8 mouse cellular contexts compared by ENCODE assay signal in the genomic region with DNA sequence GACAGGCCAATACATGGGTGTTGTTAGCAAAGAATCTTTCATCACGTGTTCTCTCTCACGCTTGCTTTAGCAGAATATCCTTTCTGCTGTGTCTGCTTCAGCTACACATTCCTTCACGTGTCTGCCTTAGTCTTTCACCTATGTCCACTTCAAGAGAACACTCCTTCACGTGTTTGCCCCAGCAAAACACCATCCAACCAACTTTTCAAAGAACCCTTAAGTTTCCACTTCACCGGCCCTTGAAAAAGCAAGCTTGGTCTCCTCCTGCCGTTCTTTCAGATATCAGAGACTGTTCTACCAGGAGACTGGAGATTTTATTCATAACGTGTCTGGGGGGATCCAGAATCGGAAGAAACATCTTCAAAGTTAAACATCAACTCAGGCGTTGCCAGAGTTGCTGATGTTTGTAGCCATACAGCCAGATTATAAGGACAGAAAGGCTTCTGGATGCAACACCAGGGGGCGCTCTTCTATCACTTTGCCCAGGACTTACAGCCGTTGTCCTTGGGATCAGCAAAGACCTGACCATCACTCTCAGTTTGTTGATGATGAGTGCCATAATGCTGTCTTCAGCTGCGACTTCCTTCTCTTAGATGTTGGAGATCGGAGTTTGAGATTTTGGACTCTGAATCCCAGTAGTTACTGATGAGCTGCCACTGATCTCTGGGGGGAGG. TPM values are rescaled to one million over a fixed set of nuclear protein-coding genes. Genes with fewer than 3 reads are reported as not detected.
DNase-seq lines count a peak whose midpoint lies in the region; ATAC-seq and TF ChIP-seq lines count a peak whose summit lies in the region.

No protein-coding gene starts in this region.

- H3K27ac ChIP-seq in intestine, embryonic 14.5 days (ENCODE audit: low read depth): no peak overlapping the region
- H3K27ac ChIP-seq in intestine, embryonic 15.5 days: no peak overlapping the region
- H3K27ac ChIP-seq in limb, embryonic 14.5 days (replicated peaks; ENCODE audit: low read depth, low read length): no peak overlapping the region

- H3K27me3 ChIP-seq in intestine, embryonic 14.5 days (replicated peaks; ENCODE audit: control insufficient read depth, insufficient read depth, low read length): 0 out of 2 replicates have a peak, but pooled peaks cover 2% of the 10 kb centered on the region
- peaks cover 22% of the 10 kb centered on the region for H3K27me3 ChIP-seq in intestine, embryonic 15.5 days (replicated peaks)
- H3K27me3 ChIP-seq in limb, embryonic 14.5 days (ENCODE audit: control insufficient read depth, insufficient read depth, low read length): no peaks in the 10 kb centered on the region

- WGBS in intestine, embryonic 14.5 days: 39% methylated on average over 13 of the region's 13 CpGs
- WGBS in intestine, embryonic 15.5 days: 40% methylated on average over 13 of the region's 13 CpGs
- WGBS in limb, embryonic 14.5 days: 40% methylated on average over 13 of the region's 13 CpGs

- peak; percentile 77 for DNase-seq in intestine, embryonic 14.5 days (ENCODE audit: low spot score)
- peak; percentile 33 to 43 for DNase-seq in CD8-positive naive resting alpha-beta T cell, adult 2 months (ENCODE audit: low read depth in 2 of 2, low spot score in 2 of 2)
- DNase-seq in adrenal gland, adult 8-10 months: peak; percentile 26
- DNase-seq in embryo, embryonic 9.5 days (ENCODE audit: extremely low spot score): peak; percentile 59
- peak; percentile 59 for DNase-seq in limb, embryonic 14.5 days (ENCODE audit: low spot score)
- DNase-seq in retina, adult 2 months (ENCODE audit: low read depth, low spot score): peak; percentile 60
- DNase-seq in frontal cortex, postnatal 14 days (ENCODE audit: low spot score in 2 of 2): no peak

- no peaks in the 10 kb centered on the region for H3K9me3 ChIP-seq in intestine, embryonic 14.5 days (ENCODE audit: control insufficient read depth, low read length)
- H3K9me3 ChIP-seq in intestine, embryonic 15.5 days: no peaks in the 10 kb centered on the region
- H3K9me3 ChIP-seq in limb, embryonic 14.5 days (ENCODE audit: control insufficient read depth, low read length): no peaks in the 10 kb centered on the region

- no peaks in the 10 kb centered on the region for H3K36me3 ChIP-seq in intestine, embryonic 14.5 days (ENCODE audit: control insufficient read depth, insufficient read depth, low read length)
- no peaks in the 10 kb centered on the region for H3K36me3 ChIP-seq in intestine, embryonic 15.5 days
- H3K36me3 ChIP-seq in limb, embryonic 14.5 days (ENCODE audit: control insufficient read depth, insufficient read depth, low read length): no peaks in the 10 kb centered on the region

- H3K4me3 ChIP-seq in intestine, embryonic 14.5 days (ENCODE audit: low read depth, low read length): no peak overlapping the region
- no peak overlapping the region for H3K4me3 ChIP-seq in intestine, embryonic 15.5 days (replicated peaks)
- no peak overlapping the region for H3K4me3 ChIP-seq in limb, embryonic 14.5 days (replicated peaks; ENCODE audit: low read length)

- no peak for ATAC-seq in intestine, embryonic 14.5 days (replicated peaks; ENCODE audit: low FRiP score, low TSS enrichment, low read depth)
- no peak for ATAC-seq in intestine, embryonic 15.5 days
- ATAC-seq in limb, embryonic 14.5 days (ENCODE audit: low FRiP score, low read depth): no peak

- no peak overlapping the region for H3K9ac ChIP-seq in intestine, embryonic 14.5 days (ENCODE audit: low read length)
- H3K9ac ChIP-seq in intestine, embryonic 15.5 days: no peak overlapping the region
- no peak overlapping the region for H3K9ac ChIP-seq in limb, embryonic 14.5 days (ENCODE audit: low read depth, low read length, severe bottlenecking)

- peaks cover 17% of the 10 kb centered on the region for H3K4me1 ChIP-seq in intestine, embryonic 14.5 days (replicated peaks; ENCODE audit: control insufficient read depth, insufficient read depth, low read length)
- H3K4me1 ChIP-seq in intestine, embryonic 15.5 days (replicated peaks): peaks cover 6% of the 10 kb centered on the region; the same call in 1 of the 2 replicates
- peaks cover 15% of the 10 kb centered on the region for H3K4me1 ChIP-seq in limb, embryonic 14.5 days (ENCODE audit: control insufficient read depth, insufficient read depth, low read length)

- no peak for TF ChIP-seq POLR2A in limb, embryonic 14.5 days (IDR thresholded peaks at IDR 0.05; ENCODE audit: borderline replicate concordance, extremely low read depth, insufficient read depth, insufficient read length)

- H3K4me2 ChIP-seq in intestine, embryonic 14.5 days (ENCODE audit: low read length): no peak overlapping the region
- H3K4me2 ChIP-seq in intestine, embryonic 15.5 days (replicated peaks): no peak overlapping the region
- no peak overlapping the region for H3K4me2 ChIP-seq in limb, embryonic 14.5 days (replicated peaks; ENCODE audit: low read depth, low read length, severe bottlenecking)

RNA-seq across cellular contexts. Expression of gene Mrgbp, which starts 14.7 kb away (rescaled TPM):
- 26.2 and 27.3 TPM in 2 replicates for polyA plus RNA-seq in intestine, embryonic 14.5 days (2014; fragmentation: Nextera tagmentation; extraction: Ambion mirVana)
- 20.7 and 22.3 TPM in 2 replicates for polyA plus RNA-seq in intestine, embryonic 15.5 days (2015; fragmentation: Nextera tagmentation; extraction: Ambion mirVana)
- 10 to 100 TPM; 16.1 to 23.9 (median 20.1) TPM for total RNA-seq in adrenal gland, adult 8-10 months (2022)
- polyA plus RNA-seq in limb, embryonic 14.5 days (2012; rRNA removed): 46.6 and 52.2 TPM in 2 replicates
- 30.5 and 31.9 TPM in 2 replicates for polyA plus RNA-seq in limb, embryonic 14.5 days (2014; fragmentation: Nextera tagmentation; extraction: Ambion mirVana)

RNA-seq across cellular contexts. Expression of gene Ogfr, which starts 22.7 kb away (rescaled TPM):
- 62.7 and 64.6 TPM in 2 replicates for polyA plus RNA-seq in intestine, embryonic 14.5 days (2014; fragmentation: Nextera tagmentation; extraction: Ambion mirVana)
- polyA plus RNA-seq in intestine, embryonic 15.5 days (2015; fragmentation: Nextera tagmentation; extraction: Ambion mirVana): 42.1 and 44.2 TPM in 2 replicates
- total RNA-seq in adrenal gland, adult 8-10 months (2022): 10 to 100 TPM; 36.1 to 41.6 (median 40.6) TPM
- polyA plus RNA-seq in limb, embryonic 14.5 days (2012; rRNA removed): 67.5 and 78.6 TPM in 2 replicates
- polyA plus RNA-seq in limb, embryonic 14.5 days (2014; fragmentation: Nextera tagmentation; extraction: Ambion mirVana): 71.4 and 84.5 TPM in 2 replicates

RNA-seq across cellular contexts. Expression of gene Col9a3, which starts 31.2 kb away (rescaled TPM):
- polyA plus RNA-seq in intestine, embryonic 14.5 days (2014; fragmentation: Nextera tagmentation; extraction: Ambion mirVana): 6.6 and 7.2 TPM in 2 replicates
- polyA plus RNA-seq in intestine, embryonic 15.5 days (2015; fragmentation: Nextera tagmentation; extraction: Ambion mirVana): 5.5 and 6.7 TPM in 2 replicates
- total RNA-seq in adrenal gland, adult 8-10 months (2022): under 1 TPM in 3 of 4 experiments, not detected in 1; 0.22 to 0.40 (median 0.35) TPM
- polyA plus RNA-seq in limb, embryonic 14.5 days (2012; rRNA removed): 612 and 663 TPM in 2 replicates
- polyA plus RNA-seq in limb, embryonic 14.5 days (2014; fragmentation: Nextera tagmentation; extraction: Ambion mirVana): 334 and 360 TPM in 2 replicates

Comparison
In these comparisons a context has a peak if more than half of its experiments do, and no peak if none do; other contexts are left out.
1. DNase-seq: peak in intestine, embryonic 14.5 days (single experiment), CD8-positive naive resting alpha-beta T cell, adult 2 months (2 of 2), adrenal gland, adult 8-10 months (single experiment), embryo, embryonic 9.5 days (single experiment), limb, embryonic 14.5 days (single experiment) and retina, adult 2 months (single experiment); none in frontal cortex, postnatal 14 days (0 of 2).
2. RNA of gene Col9a3, which starts 31.2 kb away (polyA plus RNA-seq): 334 to 663 TPM in limb, embryonic 14.5 days; 6.6 to 7.2 TPM in intestine, embryonic 14.5 days and 5.5 to 6.7 TPM in intestine, embryonic 15.5 days; every median in the first group is over 10 times any median in the second.